Mouse (Mus musculus): ENCODE results near the gene Abcg5. TPM values are rescaled to one million over a fixed set of nuclear protein-coding genes. Genes with fewer than 3 reads are reported as not detected.

Abcg5 gene
- total RNA-seq, 1 experiment from 2014 or later: 22.2 TPM

- DNase-seq: no peak
Measured at GRCm38 (mm10) chr17:84644292-84645050, 38.3 kb downstream of the Abcg5 start.

- no peak for DNase-seq
Measured at GRCm38 (mm10) chr17:84642324-84642723, 40.5 kb downstream of the Abcg5 start.

- DNase-seq: peak; percentile 72
Measured at GRCm38 (mm10) chr17:84641893-84642292, 40.9 kb downstream of the Abcg5 start.

- no peak for DNase-seq
Measured at GRCm38 (mm10) chr17:84639796-84640378, 42.9 kb downstream of the Abcg5 start.

DNA sequence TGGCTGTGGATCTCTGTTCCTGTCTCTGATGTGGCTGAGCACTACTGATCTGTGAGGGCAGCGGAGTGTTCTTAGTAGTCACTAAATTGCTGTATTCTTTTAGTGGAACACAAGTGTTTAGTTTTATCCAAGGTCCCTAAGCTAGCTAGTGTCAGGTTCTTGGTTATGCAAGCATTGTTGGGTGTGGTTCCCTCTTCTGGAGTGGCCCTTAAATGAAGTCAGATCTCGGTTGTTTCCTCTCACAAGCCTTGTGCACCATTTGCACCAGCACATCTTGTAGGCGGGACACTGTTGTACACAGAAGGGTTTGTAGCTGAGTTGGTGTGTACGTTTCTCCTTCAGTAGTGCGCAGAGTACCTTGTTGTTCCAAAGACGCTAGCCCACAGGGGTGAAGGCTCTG is 44.8 kb downstream of the Abcg5 start:
- DNase-seq: no peak

GRCm38 (mm10) chr17:84636328-84636727 is 46.5 kb downstream of the Abcg5 start:
- no peak for DNase-seq

DNA sequence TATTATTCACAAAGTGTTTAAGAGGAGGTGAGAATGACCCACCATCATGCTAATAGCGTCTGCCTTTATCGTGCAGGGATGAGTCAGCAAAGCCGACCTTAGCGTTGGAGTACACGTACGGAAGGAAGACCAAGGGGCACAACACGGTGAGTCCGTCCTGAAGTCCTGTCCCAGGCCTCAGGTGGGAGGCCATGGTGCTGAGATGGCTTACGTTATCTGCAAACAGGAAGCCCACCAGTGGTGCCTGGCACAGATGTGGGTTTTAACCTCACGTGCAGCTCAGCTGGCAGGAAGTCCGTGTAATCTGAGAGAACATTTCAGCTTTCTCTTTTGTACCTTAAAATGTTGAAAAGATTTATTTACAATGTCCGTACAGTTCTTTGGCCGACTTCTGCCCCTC is 49.4 kb downstream of the Abcg5 start:
- no peak for DNase-seq

DNA sequence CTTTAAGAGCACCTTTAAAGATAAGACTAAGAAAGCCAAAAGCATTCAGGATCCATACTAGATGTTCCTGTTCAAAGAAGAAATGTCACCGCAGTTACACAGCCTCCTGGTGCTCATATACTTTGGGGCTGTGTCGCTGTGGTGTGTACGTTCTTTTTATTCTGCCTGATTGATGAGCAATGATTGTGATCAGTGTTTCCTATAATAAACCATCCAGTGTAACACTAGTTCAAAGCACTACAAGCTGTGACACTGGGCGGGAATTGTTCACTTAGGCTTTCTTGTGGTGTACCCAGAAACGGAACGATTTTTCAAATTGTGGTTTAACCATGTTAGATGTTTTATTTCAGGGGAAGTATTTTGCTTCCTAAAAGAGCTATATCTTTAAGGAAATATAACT is 51.0 kb downstream of the Abcg5 start:
- DNase-seq: no peak

DNA sequence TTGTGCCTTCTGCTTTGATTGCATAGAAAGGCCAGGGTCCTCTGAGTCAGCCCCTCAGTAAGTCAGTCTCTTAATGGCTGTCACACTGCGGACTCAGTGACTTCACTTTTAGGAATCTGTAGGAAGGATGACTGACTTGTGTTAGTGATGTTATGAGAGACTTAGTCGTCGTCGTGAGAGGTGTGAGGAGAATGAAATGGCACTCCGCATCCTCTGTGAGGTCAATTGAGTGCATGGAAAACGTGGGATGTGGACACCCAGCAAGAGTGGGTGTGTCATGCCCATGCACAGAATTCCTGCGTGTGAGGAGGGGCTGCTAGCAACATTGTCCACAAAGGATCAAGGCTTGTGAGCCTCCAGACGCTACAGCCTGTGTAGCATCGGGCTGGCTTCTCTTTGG is 54.2 kb downstream of the Abcg5 start:
- DNase-seq: peak; percentile 27

DNA sequence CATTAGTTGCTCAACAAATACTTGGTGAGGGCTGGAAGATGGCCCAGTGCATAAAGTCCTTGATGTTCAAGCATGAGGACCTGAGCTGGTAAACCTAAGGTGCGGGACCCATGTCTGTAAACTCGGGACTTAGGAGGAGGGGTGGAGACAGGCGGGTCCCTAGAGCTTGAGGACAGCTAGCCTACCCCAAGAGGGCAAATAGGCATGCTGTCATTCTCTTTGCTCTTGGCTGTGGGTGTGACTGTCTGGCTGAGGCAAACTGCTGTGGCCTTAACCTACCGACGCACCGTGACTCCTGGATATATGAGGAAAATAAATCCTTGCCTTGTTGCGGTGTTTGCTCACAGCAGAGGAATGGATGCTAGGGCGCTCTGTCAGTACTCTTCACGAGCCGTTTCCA is 55.1 kb downstream of the Abcg5 start:
- DNase-seq: peak; percentile 55

- DNase-seq: peak; percentile 19
Measured at GRCm38 (mm10) chr17:84626857-84627305, 55.9 kb downstream of the Abcg5 start.

DNA sequence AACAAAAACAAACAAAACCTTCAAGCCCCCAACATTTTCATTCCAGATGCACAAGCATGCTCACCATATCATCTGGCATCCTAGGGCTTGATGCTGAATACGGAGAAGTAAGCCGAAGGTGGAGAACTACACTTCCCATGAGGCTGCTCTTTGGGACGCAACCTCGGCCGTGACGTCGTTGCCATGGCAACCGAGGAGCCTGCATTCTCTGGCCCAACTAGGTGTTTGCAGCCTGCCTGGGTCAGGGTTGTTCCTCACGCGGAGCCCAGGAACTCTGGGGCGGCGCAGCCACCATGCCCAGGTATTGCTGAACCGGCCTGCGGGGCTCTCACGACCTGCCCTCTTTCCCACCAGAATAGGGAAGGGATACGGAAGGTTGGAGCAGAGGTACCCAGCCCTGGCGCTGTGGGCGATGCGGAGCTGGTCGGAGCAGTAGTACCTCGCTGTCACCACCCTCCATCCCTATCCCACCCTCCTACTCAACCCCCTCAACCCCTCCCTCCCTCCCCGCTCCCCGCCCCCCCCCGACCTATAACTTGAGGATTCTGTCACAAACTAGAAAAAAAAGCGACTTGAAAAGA is 56.4 kb downstream of the Abcg5 start, which contains the start of gene Dync2li1:
Dync2li1 (plus strand) TSS at position 221 of the 581 bp plus-strand sequence.
- DNase-seq: peak; percentile 92

DNA sequence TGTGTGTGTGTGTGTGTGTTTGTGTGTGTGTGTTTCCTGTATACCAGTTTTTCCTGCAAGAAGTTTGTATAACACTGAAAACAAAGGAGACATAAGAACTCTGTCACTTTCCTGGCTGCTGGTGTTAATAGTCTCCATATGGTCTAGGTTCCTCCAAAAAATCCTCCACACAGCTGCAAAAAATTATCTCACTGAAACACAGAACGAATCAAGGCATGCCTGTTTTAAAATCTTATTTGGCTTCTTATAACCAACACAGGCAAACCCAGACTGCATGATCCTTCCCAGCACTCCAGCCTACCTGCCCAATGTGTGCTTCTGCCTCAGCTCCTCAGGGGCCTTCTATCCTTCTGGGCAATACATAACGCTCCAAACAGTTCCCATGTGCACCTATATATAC is 59.9 kb downstream of the Abcg5 start:
- no peak for DNase-seq

- DNase-seq: no peak
Measured at GRCm38 (mm10) chr17:84622028-84622427, 60.8 kb downstream of the Abcg5 start.

GRCm38 (mm10) chr17:84621209-84621608 is 61.6 kb downstream of the Abcg5 start:
- DNase-seq: no peak

DNA sequence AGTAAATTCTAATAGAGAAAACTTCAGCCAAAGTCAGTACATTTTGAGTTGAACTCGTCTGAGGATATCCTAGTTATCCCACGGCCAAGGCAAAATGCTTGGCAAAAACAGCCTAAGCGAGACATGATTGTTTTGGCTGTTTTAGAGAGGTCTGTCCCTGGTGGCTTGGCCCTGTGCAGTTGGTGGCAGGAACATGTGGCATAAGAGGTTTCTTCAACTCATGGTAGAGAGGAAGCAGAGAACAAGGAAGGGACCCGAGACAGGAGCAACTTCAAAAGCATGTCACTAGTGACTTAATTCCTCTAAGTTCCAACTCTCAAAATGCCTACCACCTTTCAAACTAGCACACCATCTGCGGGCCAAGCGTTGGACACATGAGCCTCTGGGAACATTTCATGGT is 62.2 kb downstream of the Abcg5 start:
- no peak for DNase-seq

GRCm38 (mm10) chr17:84620076-84620475 is 62.7 kb downstream of the Abcg5 start:
- no peak for DNase-seq

DNA sequence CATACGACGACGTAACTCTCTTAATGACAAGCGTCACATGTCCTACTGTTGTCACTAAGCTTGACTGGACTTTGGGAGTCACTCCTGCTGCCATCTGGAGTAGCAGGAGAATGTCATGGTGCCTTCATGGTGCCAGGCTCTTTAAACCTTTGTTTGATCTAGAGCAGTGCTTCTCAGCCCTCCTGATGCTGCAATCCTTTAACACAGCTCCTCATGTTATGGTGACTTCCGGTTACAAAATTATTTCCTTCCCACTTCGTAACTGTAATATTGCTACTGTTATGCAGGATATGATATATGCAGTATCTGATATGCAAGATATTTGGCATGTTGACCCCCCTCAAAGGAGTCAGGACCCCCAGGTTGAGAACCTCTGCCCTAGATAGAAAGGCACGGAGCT is 63.7 kb downstream of the Abcg5 start:
- DNase-seq: no peak

DNA sequence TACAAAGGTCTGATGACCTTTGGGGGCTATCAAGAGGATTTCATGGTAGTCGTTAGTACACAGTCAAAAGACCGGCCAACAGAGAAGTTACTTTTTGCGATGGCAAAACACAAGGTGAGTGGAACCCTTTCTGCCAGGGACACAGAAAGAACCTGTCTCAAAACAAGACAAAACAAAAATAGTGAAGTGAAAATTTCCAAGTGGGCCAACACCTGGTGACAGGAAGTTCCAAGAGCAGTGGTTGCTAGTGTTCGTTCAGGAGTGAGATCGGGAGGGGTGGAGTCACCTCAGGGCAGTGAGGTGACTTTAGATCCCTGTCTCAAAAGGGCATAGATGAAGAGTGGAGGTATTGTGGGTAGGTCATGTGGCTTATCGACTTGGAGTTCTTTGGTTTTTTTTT is 64.9 kb downstream of the Abcg5 start:
- no peak for DNase-seq

DNA sequence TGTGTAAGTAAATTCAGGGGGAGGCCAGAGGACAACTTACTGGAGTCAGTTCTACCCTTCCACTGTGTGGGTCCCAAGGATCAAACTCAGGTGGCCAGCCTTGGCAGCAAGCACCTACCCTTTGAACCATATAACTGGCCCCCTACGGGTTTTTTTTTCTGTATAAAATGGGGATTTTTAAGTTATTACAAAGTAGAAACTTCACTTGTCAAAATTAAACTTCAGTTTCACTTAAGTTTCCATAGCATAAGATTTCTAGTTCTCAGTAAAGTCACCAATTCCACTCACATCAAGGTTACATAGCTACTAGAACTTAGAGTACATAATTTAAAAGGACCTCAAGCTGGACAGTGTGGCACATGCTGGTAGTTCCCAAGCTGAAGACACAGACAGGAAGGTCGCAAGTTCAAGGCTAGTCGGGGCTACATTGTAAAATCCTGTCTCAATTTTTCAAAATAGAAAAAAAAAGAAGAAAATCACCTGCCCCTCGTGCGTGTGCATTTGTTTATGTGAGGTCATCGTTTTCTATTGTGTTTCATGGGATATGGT is 66.2 kb downstream of the Abcg5 start:
- DNase-seq: no peak

DNA sequence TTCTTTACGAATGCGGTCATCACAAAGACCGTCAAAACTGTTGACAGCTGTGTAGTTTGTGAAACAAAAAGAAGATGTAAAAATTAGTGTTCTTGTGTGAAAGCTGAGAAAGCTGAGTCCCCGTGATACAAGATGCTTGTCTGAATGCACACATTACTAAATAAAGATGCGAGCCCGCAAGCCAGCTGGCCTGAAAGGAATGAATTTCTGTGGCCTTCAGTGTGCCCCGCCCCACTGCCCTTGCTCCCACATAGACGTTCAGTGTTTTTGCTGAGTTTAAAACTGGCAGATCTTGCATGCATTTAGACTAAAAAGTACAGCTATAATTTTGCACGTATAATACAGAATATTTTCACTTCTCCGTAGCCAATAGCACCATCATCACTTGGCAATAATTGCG is 67.0 kb downstream of the Abcg5 start:
- DNase-seq: peak; percentile 23

DNA sequence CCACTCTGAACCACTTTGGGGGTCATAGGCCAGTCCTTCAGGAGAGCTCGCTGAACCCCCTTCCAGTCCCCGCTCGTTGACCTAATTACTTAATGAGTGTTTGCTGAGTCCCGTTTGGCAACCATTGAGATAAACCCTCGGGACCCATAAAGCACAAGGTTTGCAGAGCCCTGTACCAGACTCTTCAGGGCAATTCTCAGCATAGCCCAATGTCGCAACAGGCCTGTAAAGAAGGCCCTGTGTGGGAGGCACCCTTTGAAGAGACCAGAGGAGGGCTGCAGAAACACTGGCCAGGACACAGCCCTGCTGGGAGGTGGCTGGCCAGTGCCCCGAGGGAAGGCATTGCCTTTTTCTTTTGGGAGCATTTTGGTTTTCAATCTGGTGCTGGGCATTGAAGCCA is 70.8 kb downstream of the Abcg5 start:
- DNase-seq: peak; percentile 48

DNA sequence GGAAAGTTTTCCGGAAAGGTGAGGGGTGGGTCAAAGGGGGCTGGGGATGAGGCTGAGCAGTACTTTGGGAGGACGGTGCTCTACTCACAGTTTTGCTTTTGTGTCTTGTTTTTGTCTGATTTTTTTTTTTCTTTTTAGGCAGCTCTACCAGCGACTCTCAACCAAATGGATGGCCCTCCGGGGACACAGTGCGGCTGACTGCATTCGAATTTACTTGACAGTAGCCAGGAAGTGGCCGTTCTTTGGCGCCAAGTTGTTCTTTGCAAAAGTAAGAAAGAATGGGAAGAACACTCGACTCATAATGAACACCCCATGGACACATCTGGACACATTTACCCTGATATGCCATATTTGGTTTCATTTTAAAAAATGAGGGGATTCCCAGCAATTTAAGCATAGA is 71.3 kb downstream of the Abcg5 start:
- DNase-seq: peak; percentile 57

Measured in adrenal gland, postnatal 14 days (tissue).